Mouse (Mus musculus) cerebellum, adult 2 months (tissue): Measurements from ENCODE around the gene Flnc.

Experiments used
- CTCF ChIP-seq: fragments of 200-500 bp; IDR thresholded peaks from 2 replicates; pipeline ENCODE4 v1.5.1; 2011; ENCODE audit warnings: low read depth, mild to moderate bottlenecking, control low read depth, low read length, moderate library complexity, borderline replicate concordance; ENCODE audit not compliant: insufficient read depth
- POLR2A ChIP-seq: fragments of 200-500 bp; IDR thresholded peaks from 2 replicates; pipeline ENCODE4 v1.6.1; 2011; ENCODE audit warnings: low read length, control low read depth, borderline replicate concordance; ENCODE audit not compliant: insufficient read depth

DNA sequence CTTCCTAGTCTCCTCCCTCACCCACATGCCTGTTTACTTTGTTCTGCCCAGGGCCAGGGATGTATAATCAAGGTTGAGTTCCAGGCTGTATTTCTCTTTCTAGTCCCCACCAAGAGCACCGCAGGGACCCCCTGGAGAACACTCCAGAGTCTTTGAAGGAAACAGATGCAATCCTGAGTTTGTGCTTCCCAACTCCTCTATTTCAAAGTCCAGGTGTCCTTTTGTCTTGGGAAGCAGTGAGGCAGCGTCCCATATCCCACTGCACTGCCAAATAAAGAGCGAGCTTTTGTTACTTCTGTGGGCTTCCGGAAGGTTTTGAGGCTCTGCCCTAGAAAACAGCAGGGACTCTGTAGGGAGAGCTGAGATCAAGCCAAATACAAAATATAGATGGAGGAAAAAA is 33.2 kb upstream of the Flnc start:
- no peak for TF ChIP-seq CTCF
- TF ChIP-seq POLR2A = no peak
